ENCODE assay signal across 12 mouse cellular contexts in the genomic region with DNA sequence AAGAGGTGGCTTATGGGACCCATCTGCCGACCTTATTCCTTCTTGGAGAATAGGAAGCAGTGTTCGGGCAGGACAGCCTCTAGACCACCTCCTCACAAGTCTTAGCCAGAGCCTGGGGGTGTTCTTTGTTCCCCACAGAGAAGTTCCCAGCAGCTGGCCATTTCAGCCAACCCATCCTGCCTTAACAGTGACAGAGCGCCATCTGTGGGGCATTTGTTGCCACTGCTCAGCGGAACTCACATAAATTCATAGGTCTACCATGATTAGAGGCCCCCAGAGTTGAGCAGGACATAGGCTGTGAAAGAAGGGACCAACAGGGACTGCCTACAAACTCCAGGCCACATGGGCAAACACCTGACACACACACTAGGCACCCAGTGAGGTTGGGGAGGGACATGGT. TPM values are rescaled to one million over a fixed set of nuclear protein-coding genes. Genes with fewer than 3 reads are reported as not detected.
DNase-seq lines count a peak whose midpoint lies in the region; ATAC-seq and TF ChIP-seq lines count a peak whose summit lies in the region.
"Had no signal": no experiment of that assay in that cellular context is flagged by ENCODE, and none has a peak within 500 bp of the region (broad histone marks: within the 10 kb centered on the region; RNA-seq: fewer than 3 reads in every experiment).

No protein-coding gene starts in this region.

- no peaks in the 10 kb centered on the region for H3K36me3 ChIP-seq in hindbrain, embryonic 11.5 days (ENCODE audit: control insufficient read depth, insufficient read depth, low read length)
- no peaks in the 10 kb centered on the region for H3K36me3 ChIP-seq in hindbrain, embryonic 10.5 days
- H3K36me3 ChIP-seq in lung, postnatal 0 days (ENCODE audit: insufficient read depth, low read length): no peaks in the 10 kb centered on the region
- no peaks in the 10 kb centered on the region for H3K36me3 ChIP-seq in heart, embryonic 12.5 days
- H3K36me3 ChIP-seq: lung, embryonic 15.5 days had no signal

- no peak overlapping the region for H3K27ac ChIP-seq in hindbrain, embryonic 11.5 days (ENCODE audit: low read depth, low read length)
- H3K27ac ChIP-seq in hindbrain, embryonic 10.5 days: no peak overlapping the region
- H3K27ac ChIP-seq in lung, postnatal 0 days (ENCODE audit: low read length): no peak overlapping the region
- no peak overlapping the region for H3K27ac ChIP-seq in heart, embryonic 12.5 days (ENCODE audit: poor library complexity, severe bottlenecking)
- H3K27ac ChIP-seq: forebrain, embryonic 13.5 days; lung, embryonic 15.5 days had no signal

- TF ChIP-seq EP300 in lung, postnatal 0 days (IDR thresholded peaks at IDR 0.05): no peak

- peak; percentile 50 for DNase-seq in hindbrain, embryonic 11.5 days (ENCODE audit: low spot score)
- DNase-seq in hindbrain, embryonic 10.5 days (ENCODE audit: low spot score): no peak
- DNase-seq in lung, postnatal 0 days (ENCODE audit: low spot score): no peak
- no peak for DNase-seq in lung, adult 18-20 months
- DNase-seq in ZHBTc4 (ENCODE audit: low read depth, low spot score): peak; percentile 61
- DNase-seq in right cerebral cortex, adult 18-20 months: no peak
- DNase-seq: cerebellum, adult 11 months; spleen, adult 18-20 months had no signal

- no peak overlapping the region for H3K4me3 ChIP-seq in hindbrain, embryonic 11.5 days (ENCODE audit: low read depth, low read length)
- H3K4me3 ChIP-seq in hindbrain, embryonic 10.5 days: no peak overlapping the region
- no peak overlapping the region for H3K4me3 ChIP-seq in lung, postnatal 0 days (ENCODE audit: low read depth, low read length)
- H3K4me3 ChIP-seq in heart, embryonic 12.5 days: no peak overlapping the region
- H3K4me3 ChIP-seq: forebrain, embryonic 13.5 days; lung, embryonic 15.5 days had no signal

- no peaks in the 10 kb centered on the region for H3K27me3 ChIP-seq in hindbrain, embryonic 11.5 days (ENCODE audit: control insufficient read depth, insufficient read depth, low read length)
- peaks cover 10% of the 10 kb centered on the region for H3K27me3 ChIP-seq in hindbrain, embryonic 10.5 days (ENCODE audit: insufficient read depth, poor library complexity, severe bottlenecking)
- H3K27me3 ChIP-seq in lung, postnatal 0 days (replicated peaks; ENCODE audit: insufficient read depth, low read length): no peaks in the 10 kb centered on the region
- peaks cover 6% of the 10 kb centered on the region for H3K27me3 ChIP-seq in heart, embryonic 12.5 days (replicated peaks)
- H3K27me3 ChIP-seq: lung, embryonic 15.5 days had no signal

- no peak overlapping the region for H3K4me2 ChIP-seq in hindbrain, embryonic 11.5 days (replicated peaks; ENCODE audit: low read depth, low read length)
- H3K4me2 ChIP-seq in lung, postnatal 0 days (replicated peaks; ENCODE audit: low read depth, low read length): no peak overlapping the region
- H3K4me2 ChIP-seq in heart, embryonic 12.5 days: no peak overlapping the region
- H3K4me2 ChIP-seq: forebrain, embryonic 13.5 days; lung, embryonic 15.5 days had no signal

- no peaks in the 10 kb centered on the region for H3K9me3 ChIP-seq in hindbrain, embryonic 11.5 days (ENCODE audit: control insufficient read depth, low read length)
- no peaks in the 10 kb centered on the region for H3K9me3 ChIP-seq in hindbrain, embryonic 10.5 days
- H3K9me3 ChIP-seq in lung, postnatal 0 days (ENCODE audit: low read length): no peaks in the 10 kb centered on the region
- H3K9me3 ChIP-seq in heart, embryonic 12.5 days (replicated peaks): no peaks in the 10 kb centered on the region
- H3K9me3 ChIP-seq: forebrain, embryonic 13.5 days; lung, embryonic 15.5 days had no signal

- 52% methylated on average over 4 of the region's 4 CpGs for WGBS in hindbrain, embryonic 11.5 days
- WGBS in hindbrain, embryonic 10.5 days: 53% methylated on average over 4 of the region's 4 CpGs
- WGBS in lung, postnatal 0 days: 53% methylated on average over 4 of the region's 4 CpGs
- WGBS in heart, embryonic 12.5 days: 45% methylated on average over 4 of the region's 4 CpGs

- H3K4me1 ChIP-seq in hindbrain, embryonic 11.5 days (replicated peaks; ENCODE audit: control insufficient read depth, insufficient read depth, low read length): no peaks in the 10 kb centered on the region
- peaks cover 2% of the 10 kb centered on the region; the same call in 1 of the 2 replicates for H3K4me1 ChIP-seq in hindbrain, embryonic 10.5 days (replicated peaks)
- H3K4me1 ChIP-seq in lung, postnatal 0 days (ENCODE audit: insufficient read depth, low read depth, low read length): no peaks in the 10 kb centered on the region
- H3K4me1 ChIP-seq in heart, embryonic 12.5 days (replicated peaks): no peaks in the 10 kb centered on the region
- H3K4me1 ChIP-seq: forebrain, embryonic 13.5 days; lung, embryonic 15.5 days had no signal

- peak; percentile 41 for TF ChIP-seq CTCF in lung, postnatal 0 days (IDR thresholded peaks at IDR 0.05)

- no peak overlapping the region for H3K9ac ChIP-seq in hindbrain, embryonic 11.5 days (ENCODE audit: low read depth, low read length)
- no peak overlapping the region for H3K9ac ChIP-seq in lung, postnatal 0 days (replicated peaks; ENCODE audit: low read depth)
- no peak overlapping the region for H3K9ac ChIP-seq in heart, embryonic 12.5 days
- H3K9ac ChIP-seq: forebrain, embryonic 13.5 days; lung, embryonic 15.5 days had no signal

- ATAC-seq in hindbrain, embryonic 11.5 days (ENCODE audit: low FRiP score): no peak
- ATAC-seq in lung, postnatal 0 days: no peak
- peak; percentile 51; the same call in 1 of the 2 replicates for ATAC-seq in megakaryocyte-erythroid progenitor cell, adult 5-6 weeks (replicated peaks; ENCODE audit: low FRiP score, low TSS enrichment, poor library complexity, severe bottlenecking)
- ATAC-seq in heart, embryonic 12.5 days (ENCODE audit: insufficient number of reproducible peaks, low FRiP score): no peak
- ATAC-seq: forebrain, embryonic 13.5 days had no signal

RNA-seq across cellular contexts. Expression of gene Dpysl4, which starts 22.4 kb away (rescaled TPM):
- 231 and 251 TPM in 2 replicates for polyA plus RNA-seq in hindbrain, embryonic 11.5 days (2014; fragmentation: Nextera tagmentation; extraction: Ambion mirVana)
- polyA plus RNA-seq in hindbrain, embryonic 10.5 days (2016; fragmentation: Nextera tagmentation; extraction: Ambion mirVana): 122 and 257 TPM in 2 replicates
- polyA plus RNA-seq in lung, postnatal 0 days (2015; fragmentation: Nextera tagmentation; extraction: Ambion mirVana): 0.54 and 1.1 TPM in 2 replicates
- not detected in 2 replicates for total RNA-seq in megakaryocyte-erythroid progenitor cell, adult 5-6 weeks (2014; fragmentation: Nextera tagmentation)
- total RNA-seq in megakaryocyte-erythroid progenitor cell, adult 5-6 weeks (2017): not detected in 2 replicates
- 3.4 and 4.1 TPM in 2 replicates for polyA plus RNA-seq in heart, embryonic 12.5 days (2016; fragmentation: Nextera tagmentation; extraction: Ambion mirVana)

Comparison
In these comparisons a context has a peak if more than half of its experiments do, and no peak if none do; other contexts are left out.
1. DNase-seq: peak in hindbrain, embryonic 11.5 days (single experiment) and ZHBTc4 (single experiment); none in hindbrain, embryonic 10.5 days (single experiment), lung, postnatal 0 days (single experiment), lung, adult 18-20 months (0 of 2) and right cerebral cortex, adult 18-20 months (single experiment).
2. RNA of gene Dpysl4, which starts 22.4 kb away (polyA plus RNA-seq): 122 to 257 TPM in hindbrain, embryonic 10.5 days and 231 to 251 TPM in hindbrain, embryonic 11.5 days; 3.4 to 4.1 TPM in heart, embryonic 12.5 days and 0.54 to 1.1 TPM in lung, postnatal 0 days; every median in the first group is over 10 times any median in the second.